Mouse (Mus musculus): ENCODE data around the gene Adam6a. TPM values are rescaled to one million over a fixed set of nuclear protein-coding genes. Genes with fewer than 3 reads are reported as not detected.

Adam6a gene
- polyA plus RNA-seq (2017; shearing (Covaris generic)): not detected

DNA sequence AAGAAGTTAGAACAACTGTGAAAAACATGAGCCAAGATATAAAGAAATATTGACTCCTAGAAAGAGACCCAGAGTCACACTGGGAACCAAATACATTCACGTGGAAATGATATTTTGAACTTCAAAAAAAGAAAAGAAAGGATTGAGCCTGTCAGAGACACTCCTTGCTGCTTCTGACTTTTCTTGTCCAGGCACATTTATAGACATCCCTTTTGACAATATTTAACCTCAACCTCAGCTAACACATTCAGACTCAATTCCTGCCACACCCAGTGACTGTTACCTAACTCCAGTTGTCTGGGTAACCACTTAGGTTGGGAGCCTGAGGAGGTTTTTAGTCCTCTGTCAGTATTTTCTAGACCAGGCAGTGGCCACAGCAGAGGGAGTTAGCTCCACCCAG lies at the start of gene Adam6a:
Gene Adam6a (plus strand): TSS at position 301 of the 400 bp plus-strand sequence.

Other genes starting within 250 kb of the Adam6a start
- 0.17 TPM for gene Adam6b, start 54.4 kb upstream of the Adam6a start, polyA plus RNA-seq (2017; shearing (Covaris generic))